Mouse (Mus musculus) kidney, embryonic 16.5 days (tissue): ENCODE measurements around the gene Zdhhc12. TPM values are rescaled to one million over a fixed set of nuclear protein-coding genes. Genes with fewer than 3 reads are reported as not detected.
"Not testable (repeated sequence)": the region's sequence is repeated elsewhere in the genome, so short reads cannot be mapped to it uniquely, and the experiment has no call there.

Experiments
- ATAC-seq: fragments of 200-750 bp; cut with Nextera tagmentation; 2 replicates; pipeline ENCODE4 v1.8.0; 2017; ENCODE audit warnings: moderate TSS enrichment; ENCODE audit not compliant: low FRiP score, low TSS enrichment
- H3K27ac ChIP-seq: fragments of 300-500 bp; sonication (generic); 2 replicates; pipeline ENCODE4 v1.5.1; 2014; ENCODE audit warnings: low read length
- H3K27me3 ChIP-seq: fragments of 300-500 bp; sonication (generic); 2 replicates; pipeline ENCODE4 v1.6.1; 2014; ENCODE audit warnings: low read length, control low read depth, mixed read lengths; ENCODE audit not compliant: insufficient read depth
- H3K36me3 ChIP-seq: fragments of 300-500 bp; sonication (generic); 2 replicates; pipeline ENCODE4 v1.6.1; 2014; ENCODE audit warnings: low read length, control low read depth, mixed read lengths; ENCODE audit not compliant: insufficient read depth
- H3K4me1 ChIP-seq: fragments of 300-500 bp; sonication (generic); 2 replicates; pipeline ENCODE4 v1.6.1; 2014; ENCODE audit warnings: low read length, control low read depth, mixed read lengths; ENCODE audit not compliant: insufficient read depth
- H3K4me2 ChIP-seq: fragments of 300-500 bp; sonication (generic); replicated peaks from 2 replicates; pipeline ENCODE4 v1.6.1; 2014; ENCODE audit warnings: low read depth, low read length
- H3K4me3 ChIP-seq: fragments of 300-500 bp; sonication (generic); 2 replicates; pipeline ENCODE4 v1.5.1; 2014; ENCODE audit warnings: mild to moderate bottlenecking, low read length
- H3K9ac ChIP-seq: fragments of 300-500 bp; sonication (generic); replicated peaks from 2 replicates; pipeline ENCODE4 v1.6.1; 2014; ENCODE audit warnings: low read length
- H3K9me3 ChIP-seq: fragments of 300-500 bp; sonication (generic); 2 replicates; pipeline ENCODE4 v1.6.1; 2016; ENCODE audit warnings: low read length, control low read depth
- WGBS: fragments of 180-500 bp; shearing (Covaris S2); extraction: QIAGEN DNeasy Blood & Tissue Kit; methylation state at CpG from one replicate; pipeline ENCODE4 v1.1.7; 2014; 5-methylcytosine and 5-hydroxymethylcytosine counted together
- polyA plus RNA-seq: library from polyadenylated mRNA; unstranded; fragments of >200 nt; fragmentation: Nextera tagmentation; extraction: Ambion mirVana; gene quantifications from 2 replicates; pipeline ENCODE4 v1.2.1, GENCODE M21; 2015

Gene Zdhhc12
- polyA plus RNA-seq, 1 experiment from 2014 or later = 41.6 TPM

GRCm38 (mm10) chr2:30057223-30057904 is 36.1 kb downstream of the Zdhhc12 start, which contains the start of gene Set:
Set (plus strand) TSS chr2:30057378.
- no peak within 1 kb of the TSS for H3K4me3 ChIP-seq
- H3K27me3 ChIP-seq = no peaks in the 10 kb centered on the region
- no peaks in the 10 kb centered on the region for H3K9me3 ChIP-seq
- H3K9ac ChIP-seq = no peak within 1 kb of the TSS
- H3K4me2 ChIP-seq = no peak within 1 kb of the TSS
- H3K36me3 ChIP-seq = no peaks in the 10 kb centered on the region
- H3K4me1 ChIP-seq = peaks cover 6% of the 10 kb centered on the region; the same call in 1 of the 2 replicates
- no peak for ATAC-seq
- H3K27ac ChIP-seq = no peak within 1 kb of the TSS
- WGBS = 45% methylated on average over 12 of the region's 12 CpGs

- Histone ChIP-seq H3K27ac (no peak overlapping the region), H3K36me3 (no peaks in the 10 kb centered on the region), H3K4me3 (no peak overlapping the region), H3K27me3 (no peaks in the 10 kb centered on the region), H3K9ac (no peak overlapping the region), H3K9me3 (no peaks in the 10 kb centered on the region), H3K4me1 (peaks cover 6% of the 10 kb centered on the region; the same call in 1 of the 2 replicates), H3K4me2 (no peak overlapping the region)
- ATAC-seq = no peak
- WGBS = 84% methylated on average over 3 of the region's 3 CpGs
Observed at GRCm38 (mm10) chr2:30056736-30057135, 36.7 kb downstream of the Zdhhc12 start.

GRCm38 (mm10) chr2:30055310-30055709 is 38.1 kb downstream of the Zdhhc12 start:
- not testable (repeated sequence) for H3K27ac ChIP-seq, H3K4me2 ChIP-seq, ATAC-seq, H3K27me3 ChIP-seq, H3K9me3 ChIP-seq, H3K36me3 ChIP-seq, H3K4me1 ChIP-seq, H3K4me3 ChIP-seq, H3K9ac ChIP-seq
- WGBS = 91% methylated on average over 3 of the region's 3 CpGs

- H3K27ac ChIP-seq = no peak overlapping the region
- WGBS = 37% methylated on average over 6 of the region's 6 CpGs
- 0 out of 2 replicates have a peak, but pooled peaks cover 5% of the 10 kb centered on the region for H3K4me1 ChIP-seq
- H3K4me2 ChIP-seq = no peak overlapping the region
- ATAC-seq = no peak
- H3K36me3 ChIP-seq = no peaks in the 10 kb centered on the region
- H3K9ac ChIP-seq = no peak overlapping the region
- H3K27me3 ChIP-seq = no peaks in the 10 kb centered on the region
- no peak overlapping the region for H3K4me3 ChIP-seq
- H3K9me3 ChIP-seq = no peaks in the 10 kb centered on the region
Observed at GRCm38 (mm10) chr2:30051992-30052761, 41.3 kb downstream of the Zdhhc12 start.

GRCm38 (mm10) chr2:30049831-30050230 is 43.6 kb downstream of the Zdhhc12 start:
- 84% methylated on average over 3 of the region's 3 CpGs for WGBS
- no peak overlapping the region for H3K9ac ChIP-seq
- ATAC-seq = no peak

GRCm38 (mm10) chr2:30048699-30049388 is 44.6 kb downstream of the Zdhhc12 start, which contains the start of gene Wdr34:
Wdr34 (minus strand) TSS chr2:30048881.
- H3K9me3 ChIP-seq = no peaks in the 10 kb centered on the region
- peak within 1 kb of the TSS; percentile 62 for H3K4me3 ChIP-seq
- H3K27ac ChIP-seq = peak within 1 kb of the TSS; percentile 93
- WGBS = under 1% methylated on average over 53 of the region's 54 CpGs
- 0 out of 2 replicates have a peak, but pooled peaks cover 3% of the 10 kb centered on the region for H3K4me1 ChIP-seq
- H3K36me3 ChIP-seq = no peaks in the 10 kb centered on the region
- peak within 1 kb of the TSS; percentile 55 for H3K4me2 ChIP-seq
- no peaks in the 10 kb centered on the region for H3K27me3 ChIP-seq
- ATAC-seq = peak; percentile 95
- H3K9ac ChIP-seq = peak within 1 kb of the TSS; percentile 75

More at GRCm38 (mm10) chr2:30049831-30050230, 43.6 kb downstream of the Zdhhc12 start:
- Histone ChIP-seq H3K27ac (no peak overlapping the region), H3K36me3 (no peaks in the 10 kb centered on the region), H3K27me3 (no peaks in the 10 kb centered on the region), H3K4me2 (no peak overlapping the region), H3K9me3 (no peaks in the 10 kb centered on the region), H3K4me1 (0 out of 2 replicates have a peak, but pooled peaks cover 3% of the 10 kb centered on the region), H3K4me3 (no peak overlapping the region)

GRCm38 (mm10) chr2:30048101-30048501 is 45.3 kb downstream of the Zdhhc12 start:
- peak overlapping the region; percentile 93 for H3K27ac ChIP-seq
- no peaks in the 10 kb centered on the region for H3K36me3 ChIP-seq
- no peaks in the 10 kb centered on the region for H3K9me3 ChIP-seq
- peak overlapping the region; percentile 75 for H3K9ac ChIP-seq
- H3K4me3 ChIP-seq = peak overlapping the region; percentile 62
- no peak for ATAC-seq
- H3K27me3 ChIP-seq = no peaks in the 10 kb centered on the region
- peak overlapping the region; percentile 55 for H3K4me2 ChIP-seq
- 0 out of 2 replicates have a peak, but pooled peaks cover 3% of the 10 kb centered on the region for H3K4me1 ChIP-seq
- WGBS = 45% methylated on average over 11 of the region's 11 CpGs

- no peak for ATAC-seq
- Histone ChIP-seq H3K9me3 (no peaks in the 10 kb centered on the region), H3K27ac (no peak overlapping the region), H3K36me3 (no peaks in the 10 kb centered on the region), H3K9ac (no peak overlapping the region), H3K4me2 (no peak overlapping the region), H3K4me3 (no peak overlapping the region), H3K27me3 (no peaks in the 10 kb centered on the region), H3K4me1 (0 out of 2 replicates have a peak, but pooled peaks cover 3% of the 10 kb centered on the region)
- WGBS = 90% methylated on average over 6 of the region's 6 CpGs
Observed at GRCm38 (mm10) chr2:30047127-30047526, 46.3 kb downstream of the Zdhhc12 start.

- no peak overlapping the region for H3K4me3 ChIP-seq
- H3K4me2 ChIP-seq = no peak overlapping the region
- no peak overlapping the region for H3K9ac ChIP-seq
- no peak for ATAC-seq
- peaks cover 6% of the 10 kb centered on the region; the same call in 1 of the 2 replicates for H3K36me3 ChIP-seq
- no peaks in the 10 kb centered on the region for H3K27me3 ChIP-seq
- 92% methylated on average over 5 of the region's 5 CpGs for WGBS
- no peak overlapping the region for H3K27ac ChIP-seq
- no peaks in the 10 kb centered on the region for H3K9me3 ChIP-seq
- 0 out of 2 replicates have a peak, but pooled peaks cover 3% of the 10 kb centered on the region for H3K4me1 ChIP-seq
Observed at GRCm38 (mm10) chr2:30044550-30044949, 48.9 kb downstream of the Zdhhc12 start.
